Mouse (Mus musculus): ENCODE data around the gene Icmt. TPM values are rescaled to one million over a fixed set of nuclear protein-coding genes. Genes with fewer than 3 reads are reported as not detected.

Icmt gene
- 14.0 and 19.7 TPM in 2 replicates for polyA plus RNA-seq (2012; ENCODE audit: insufficient read depth, insufficient read length, missing spikeins)

DNA sequence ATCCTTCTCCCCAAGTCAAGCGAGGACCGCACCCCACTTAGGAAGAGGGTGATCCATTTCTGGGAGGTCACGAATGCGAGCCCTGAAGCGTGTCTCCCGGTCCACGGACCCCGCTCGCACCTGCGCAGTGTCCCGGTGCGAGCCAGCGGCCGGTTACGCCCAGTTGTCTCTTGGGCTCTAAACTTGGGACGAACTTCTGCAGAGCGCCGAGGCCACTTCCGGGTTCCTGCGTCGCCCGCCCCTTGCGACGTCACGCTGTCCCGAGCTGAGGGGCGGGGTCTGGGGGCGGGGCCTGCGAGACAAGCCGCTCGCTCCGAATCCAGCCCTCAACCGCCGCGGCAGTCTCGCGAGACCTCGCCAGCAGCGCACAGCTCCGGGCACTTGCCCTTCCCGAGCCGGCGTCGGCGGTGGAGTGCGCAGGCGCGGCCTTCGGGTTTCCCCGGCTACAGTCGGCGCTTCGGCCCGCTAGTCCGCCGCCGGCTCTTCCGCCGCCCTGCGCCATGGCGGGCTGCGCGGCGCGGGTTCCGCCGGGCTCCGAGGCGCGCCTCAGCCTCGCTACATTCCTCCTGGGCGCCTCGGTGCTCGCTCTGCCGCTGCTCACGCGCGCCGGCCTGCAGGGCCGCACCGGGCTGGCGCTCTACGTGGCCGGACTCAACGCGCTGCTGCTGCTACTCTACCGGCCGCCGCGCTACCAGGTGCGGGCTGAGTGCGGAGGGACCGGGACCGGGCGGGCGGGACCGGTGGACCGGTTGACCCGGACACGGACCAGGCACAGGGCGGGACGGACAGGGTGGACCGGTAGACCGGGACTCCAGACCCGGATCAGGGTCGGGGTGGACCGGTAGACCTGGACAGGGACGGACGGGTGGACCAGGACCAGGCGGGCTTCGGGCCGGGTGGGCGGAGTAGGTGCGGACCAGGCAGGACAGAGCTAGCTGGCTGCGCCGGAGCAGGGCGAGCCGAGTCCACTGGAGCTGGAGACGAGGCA, at the start of gene Icmt:
Gene Icmt, plus strand, starts transcription at position 354 of the 988 bp plus-strand sequence.
- peak within 1 kb of the TSS; percentile 91 for H3K4me3 ChIP-seq (ENCODE audit: insufficient read depth, low read length)
- peaks cover 14% of the 10 kb centered on the region for H3K4me1 ChIP-seq (ENCODE audit: control insufficient read depth, insufficient read depth, low read length)
- no peak for TF ChIP-seq CTCF (IDR thresholded peaks at IDR 0.05; ENCODE audit: low read depth, low read length)
- TF ChIP-seq POLR2A (IDR thresholded peaks at IDR 0.05; ENCODE audit: borderline replicate concordance, low read depth, low read length): peak; percentile 85; the same call in 1 of the 2 replicates
- H3K27ac ChIP-seq (ENCODE audit: insufficient read depth, low read depth, low read length): peak within 1 kb of the TSS; percentile 38

DNA sequence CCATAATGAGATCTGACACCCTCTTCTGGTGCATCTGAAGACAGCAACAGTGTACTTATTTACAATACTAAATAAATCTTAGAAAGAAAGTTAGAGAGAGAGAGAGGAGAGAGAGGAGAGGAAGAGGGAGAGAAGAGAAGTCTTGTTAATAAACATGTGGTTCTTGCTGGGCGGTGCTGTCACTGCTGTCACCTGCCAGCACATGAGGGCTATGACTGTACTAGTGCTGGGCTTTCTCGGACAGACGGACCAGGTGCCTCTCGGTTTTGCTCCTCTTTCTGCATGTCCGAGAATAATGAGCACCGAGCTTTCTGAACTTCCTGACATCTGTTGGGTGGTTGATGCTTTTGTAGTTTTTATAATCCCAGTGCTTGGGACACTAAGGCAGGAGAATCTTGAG, 46.4 kb upstream of the Icmt start:
- TF ChIP-seq POLR2A (IDR thresholded peaks at IDR 0.05; ENCODE audit: borderline replicate concordance, low read depth, low read length) (no peak), CTCF (IDR thresholded peaks at IDR 0.05; ENCODE audit: low read depth, low read length) (no peak)
- Histone ChIP-seq H3K4me1 (ENCODE audit: control insufficient read depth, insufficient read depth, low read length) (no peaks in the 10 kb centered on the region; the same call in 1 of the 2 replicates), H3K27ac (ENCODE audit: insufficient read depth, low read depth, low read length) (no peak overlapping the region), H3K4me3 (ENCODE audit: insufficient read depth, low read length) (no peak overlapping the region)

DNA sequence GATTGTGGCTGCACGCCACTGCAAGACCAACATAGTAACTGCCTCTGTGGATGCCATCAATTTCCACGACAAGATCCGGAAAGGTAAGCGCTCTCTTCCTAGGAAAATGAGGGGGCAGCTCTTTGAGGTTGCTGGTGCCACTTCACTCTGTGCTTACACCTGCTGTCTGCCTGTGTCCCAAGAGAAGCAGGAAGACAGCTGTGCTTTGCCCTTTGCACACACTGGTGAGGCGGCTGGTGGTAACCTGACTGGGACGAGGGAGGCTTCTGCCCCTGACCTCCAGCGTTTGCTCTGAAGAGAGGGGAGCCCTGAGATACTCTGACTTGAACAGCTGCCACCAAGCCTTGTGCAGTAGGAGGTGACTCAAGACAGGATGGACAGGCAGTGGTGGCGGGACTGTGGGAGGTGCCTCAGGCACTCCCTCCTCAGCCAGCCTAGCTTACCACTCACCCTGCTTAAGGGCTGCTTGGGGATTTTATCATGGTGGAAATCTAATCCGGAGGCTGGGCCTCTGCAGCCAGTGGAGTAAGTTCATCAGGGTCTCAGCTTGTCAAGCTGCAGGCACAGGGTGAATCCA, 43.8 kb upstream of the Icmt start:
- TF ChIP-seq CTCF (IDR thresholded peaks at IDR 0.05; ENCODE audit: low read depth, low read length) (no peak), POLR2A (IDR thresholded peaks at IDR 0.05; ENCODE audit: borderline replicate concordance, low read depth, low read length) (no peak)
- Histone ChIP-seq H3K4me3 (ENCODE audit: insufficient read depth, low read length) (no peak overlapping the region), H3K4me1 (ENCODE audit: control insufficient read depth, insufficient read depth, low read length) (no peaks in the 10 kb centered on the region), H3K27ac (ENCODE audit: insufficient read depth, low read depth, low read length) (no peak overlapping the region)

DNA sequence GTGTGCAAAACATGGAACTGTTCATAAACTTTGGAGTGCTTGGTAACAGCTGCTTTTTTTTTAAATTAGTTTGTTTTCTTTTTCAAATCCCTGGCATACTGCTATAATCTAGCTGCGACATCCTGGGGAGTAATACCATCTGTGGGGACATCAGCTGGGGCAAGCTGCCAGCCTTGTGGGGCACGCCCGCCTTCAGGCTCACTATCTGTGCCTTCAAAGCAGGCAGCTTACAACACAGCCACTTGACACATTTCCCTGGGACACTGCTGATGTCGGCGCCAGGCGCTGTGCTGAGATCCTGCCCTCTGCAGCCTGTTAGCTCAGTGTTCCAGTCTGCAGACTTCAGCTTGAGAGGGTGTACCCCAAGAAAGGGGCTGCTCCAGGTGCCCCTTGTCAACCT, 40.0 kb upstream of the Icmt start:
- H3K27ac ChIP-seq (ENCODE audit: insufficient read depth, low read depth, low read length): no peak overlapping the region
- TF ChIP-seq CTCF (IDR thresholded peaks at IDR 0.05; ENCODE audit: low read depth, low read length) (no peak), POLR2A (IDR thresholded peaks at IDR 0.05; ENCODE audit: borderline replicate concordance, low read depth, low read length) (no peak)
- H3K4me3 ChIP-seq (ENCODE audit: insufficient read depth, low read length): no peak overlapping the region
- peaks cover 14% of the 10 kb centered on the region for H3K4me1 ChIP-seq (ENCODE audit: control insufficient read depth, insufficient read depth, low read length)

DNA sequence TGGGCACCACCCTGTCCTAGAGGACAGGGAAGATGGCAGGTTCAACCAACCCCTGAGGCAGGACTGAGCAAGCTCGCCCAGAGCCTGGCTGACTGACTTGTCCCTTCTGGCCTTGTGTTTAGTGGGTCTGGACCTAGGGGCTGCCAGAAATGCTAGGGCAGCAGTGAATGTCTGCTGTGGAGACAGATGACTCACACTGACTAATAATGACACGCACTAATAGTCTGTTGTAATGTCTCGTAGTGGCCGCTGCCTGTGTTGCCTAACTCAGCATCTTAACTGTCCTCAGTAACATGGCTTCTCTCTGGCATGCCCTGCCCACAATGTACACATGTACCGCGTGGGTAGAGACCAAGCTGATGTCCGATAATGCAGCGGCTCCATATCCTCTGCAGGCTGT, 36.6 kb upstream of the Icmt start:
- TF ChIP-seq CTCF (IDR thresholded peaks at IDR 0.05; ENCODE audit: low read depth, low read length): no peak
- no peak for TF ChIP-seq POLR2A (IDR thresholded peaks at IDR 0.05; ENCODE audit: borderline replicate concordance, low read depth, low read length)
- Histone ChIP-seq H3K27ac (ENCODE audit: insufficient read depth, low read depth, low read length) (no peak overlapping the region), H3K4me1 (ENCODE audit: control insufficient read depth, insufficient read depth, low read length) (peaks cover 18% of the 10 kb centered on the region), H3K4me3 (ENCODE audit: insufficient read depth, low read length) (no peak overlapping the region)

DNA sequence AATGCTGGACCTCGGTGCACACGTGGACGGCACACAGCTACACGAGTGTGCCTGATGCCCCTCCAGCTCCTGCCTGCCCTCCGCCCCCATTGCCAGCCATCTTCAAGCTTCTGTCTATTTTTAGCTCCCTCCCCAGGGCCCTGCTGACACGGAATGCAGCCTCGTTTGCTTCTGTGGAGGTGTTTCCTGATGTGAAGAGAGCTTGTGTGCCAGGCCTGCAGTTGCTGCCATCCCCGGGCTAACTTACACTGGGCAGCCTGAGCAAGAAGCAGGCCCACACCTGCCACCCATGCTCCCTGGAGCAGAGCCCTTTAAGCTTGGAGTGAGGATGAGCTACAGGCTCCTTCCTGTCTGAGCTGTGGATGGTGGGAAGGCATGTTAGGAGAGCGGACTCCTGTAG, 34.8 kb upstream of the Icmt start:
- TF ChIP-seq CTCF (IDR thresholded peaks at IDR 0.05; ENCODE audit: low read depth, low read length) (no peak), POLR2A (IDR thresholded peaks at IDR 0.05; ENCODE audit: borderline replicate concordance, low read depth, low read length) (no peak)
- Histone ChIP-seq H3K4me3 (ENCODE audit: insufficient read depth, low read length) (no peak overlapping the region), H3K4me1 (ENCODE audit: control insufficient read depth, insufficient read depth, low read length) (peaks cover 18% of the 10 kb centered on the region), H3K27ac (ENCODE audit: insufficient read depth, low read depth, low read length) (no peak overlapping the region)

DNA sequence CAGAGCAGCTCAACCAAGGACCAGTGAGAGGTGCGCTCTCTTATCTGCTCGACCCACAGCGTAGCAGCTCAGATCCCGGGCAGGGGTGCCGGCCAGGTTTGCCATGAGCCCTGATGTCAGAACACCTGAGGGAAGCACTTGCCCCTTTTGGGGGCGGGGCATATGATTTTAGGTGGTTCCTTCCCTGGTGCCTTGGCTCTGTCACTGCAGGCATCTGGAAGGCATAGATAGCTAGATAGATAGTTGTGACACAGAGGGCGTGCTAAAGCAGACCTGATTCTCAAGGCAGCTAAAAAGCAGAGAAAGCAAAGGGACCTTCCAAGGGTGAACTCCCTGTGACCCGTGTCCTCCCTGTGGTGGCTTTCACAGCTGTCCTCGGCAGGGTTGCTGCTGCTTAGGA, 33.9 kb upstream of the Icmt start:
- Histone ChIP-seq H3K4me1 (ENCODE audit: control insufficient read depth, insufficient read depth, low read length) (peaks cover 18% of the 10 kb centered on the region), H3K4me3 (ENCODE audit: insufficient read depth, low read length) (no peak overlapping the region), H3K27ac (ENCODE audit: insufficient read depth, low read depth, low read length) (no peak overlapping the region)
- TF ChIP-seq CTCF (IDR thresholded peaks at IDR 0.05; ENCODE audit: low read depth, low read length) (no peak), POLR2A (IDR thresholded peaks at IDR 0.05; ENCODE audit: borderline replicate concordance, low read depth, low read length) (no peak)

DNA sequence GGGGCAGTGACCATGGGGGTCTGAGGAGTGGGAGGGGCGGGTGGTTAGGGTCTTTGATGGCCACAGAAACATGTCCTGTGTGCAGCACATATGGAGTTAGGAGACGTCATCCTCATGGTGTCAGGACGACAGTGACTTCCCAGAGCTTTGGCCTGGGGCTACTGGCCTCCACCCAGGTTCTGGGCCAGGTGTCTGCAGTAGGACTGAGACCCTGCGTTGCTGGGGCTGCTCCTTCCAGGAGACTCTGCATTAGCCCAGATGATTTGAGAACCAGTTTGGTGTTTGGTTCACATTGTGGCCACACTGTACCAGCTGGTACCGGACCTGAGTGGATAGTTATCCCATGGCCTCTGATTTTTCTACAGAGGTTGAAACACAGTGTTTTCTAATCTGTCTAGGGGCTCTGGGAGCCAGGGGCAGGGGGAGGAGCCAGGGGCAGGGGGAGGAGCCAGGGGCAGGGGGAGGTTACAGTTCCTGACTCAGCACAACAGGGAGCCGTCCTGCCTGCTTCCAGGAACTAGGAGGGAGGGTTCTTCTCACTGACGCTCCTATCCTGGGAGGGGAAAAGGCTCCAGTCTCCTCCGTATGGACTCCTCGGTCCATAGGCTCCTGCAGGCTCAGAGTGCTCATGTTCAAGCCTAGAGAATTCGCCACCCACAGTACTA, 33.4 kb upstream of the Icmt start:
- TF ChIP-seq CTCF (IDR thresholded peaks at IDR 0.05; ENCODE audit: low read depth, low read length) (no peak), POLR2A (IDR thresholded peaks at IDR 0.05; ENCODE audit: borderline replicate concordance, low read depth, low read length) (no peak)
- peaks cover 18% of the 10 kb centered on the region for H3K4me1 ChIP-seq (ENCODE audit: control insufficient read depth, insufficient read depth, low read length)
- no peak overlapping the region for H3K4me3 ChIP-seq (ENCODE audit: insufficient read depth, low read length)
- no peak overlapping the region for H3K27ac ChIP-seq (ENCODE audit: insufficient read depth, low read depth, low read length)

DNA sequence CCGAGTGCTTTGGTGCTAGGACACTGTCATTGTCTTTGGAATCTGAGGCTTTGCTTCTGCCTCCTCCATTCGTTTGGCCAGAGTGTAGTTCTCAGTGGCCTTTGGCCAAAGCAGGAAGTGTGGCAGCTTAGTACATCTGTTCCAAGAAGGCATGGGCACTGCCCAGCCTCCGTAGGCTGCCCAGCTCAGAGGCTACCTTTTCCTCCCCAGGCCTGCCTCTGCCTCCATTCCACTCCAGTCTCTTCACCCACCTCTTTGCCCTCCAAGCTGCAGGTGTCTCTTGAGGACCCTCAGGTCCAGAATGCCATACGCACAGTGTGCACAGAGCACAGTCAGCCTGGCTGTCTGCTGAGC, 32.9 kb upstream of the Icmt start:
- H3K27ac ChIP-seq (ENCODE audit: insufficient read depth, low read depth, low read length): no peak overlapping the region
- TF ChIP-seq CTCF (IDR thresholded peaks at IDR 0.05; ENCODE audit: low read depth, low read length) (no peak), POLR2A (IDR thresholded peaks at IDR 0.05; ENCODE audit: borderline replicate concordance, low read depth, low read length) (no peak)
- peaks cover 18% of the 10 kb centered on the region for H3K4me1 ChIP-seq (ENCODE audit: control insufficient read depth, insufficient read depth, low read length)
- no peak overlapping the region for H3K4me3 ChIP-seq (ENCODE audit: insufficient read depth, low read length)

Data from bone marrow macrophage, adult 2 months (primary cell).